Comparison of ENCODE assay signal across 9 mouse cellular contexts in genomic region chr11:116661291-116661947, GRCm38 (mm10). TPM values are rescaled to one million over a fixed set of nuclear protein-coding genes. Genes with fewer than 3 reads are reported as not detected.
DNase-seq lines count a peak whose midpoint lies in the region; ATAC-seq lines count a peak whose summit lies in the region.
"Had no signal": no experiment of that assay in that cellular context is flagged by ENCODE, and none has a peak within 500 bp of the region (broad histone marks: within the 10 kb centered on the region; RNA-seq: fewer than 3 reads in every experiment).

No protein-coding gene starts in this region.

- H3K36me3 ChIP-seq in heart, embryonic 12.5 days: no peaks in the 10 kb centered on the region

- peaks cover 69% of the 10 kb centered on the region for H3K4me1 ChIP-seq in heart, embryonic 12.5 days (replicated peaks)

- no peak overlapping the region for H3K4me3 ChIP-seq in heart, embryonic 12.5 days
- H3K4me3 ChIP-seq: erythroblast, embryonic 14.5 days had no signal

- 23% methylated on average over 13 of the region's 13 CpGs for WGBS in heart, embryonic 12.5 days

- no peak for DNase-seq in heart, adult 18-20 months
- DNase-seq in thymus, postnatal 0 days (ENCODE audit: low spot score): peak; percentile 37
- DNase-seq in thymus, postnatal 36 days: no peak
- peak; percentile 68 to 75 for DNase-seq in layer of hippocampus, postnatal 14 days (ENCODE audit: low spot score in 2 of 2)
- peak; percentile 17 for DNase-seq in thymus, postnatal 25 days
- no peak for DNase-seq in c-Kit-positive CD71-positive TER-119-positive erythroid progenitor cells, embryonic 14.5 days (ENCODE audit: low spot score)
- DNase-seq in lung, postnatal 10 days: no peak

- H3K27me3 ChIP-seq in heart, embryonic 12.5 days (replicated peaks): 0 out of 2 replicates have a peak, but pooled peaks cover 16% of the 10 kb centered on the region

- no peak for ATAC-seq in heart, embryonic 12.5 days (ENCODE audit: insufficient number of reproducible peaks, low FRiP score)

- peak overlapping the region; percentile 50 for H3K9ac ChIP-seq in heart, embryonic 12.5 days

- no peak overlapping the region for H3K27ac ChIP-seq in heart, embryonic 12.5 days (ENCODE audit: poor library complexity, severe bottlenecking)

- H3K9me3 ChIP-seq in heart, embryonic 12.5 days (replicated peaks): no peaks in the 10 kb centered on the region

- no peak overlapping the region; the same call in 1 of the 2 replicates for H3K4me2 ChIP-seq in heart, embryonic 12.5 days

RNA-seq across cellular contexts. Expression of gene Cygb, which starts 7.3 kb away (rescaled TPM):
- 1.3 and 1.4 TPM in 2 replicates for polyA plus RNA-seq in heart, embryonic 12.5 days (2016; fragmentation: Nextera tagmentation; extraction: Ambion mirVana)
- total RNA-seq in heart, adult 18-20 months (2021): 10 to 100 TPM; 31.5 to 38.5 TPM
- 7.9 and 8.1 TPM in 2 replicates for polyA plus RNA-seq in thymus, postnatal 0 days (2015; fragmentation: Nextera tagmentation; extraction: Ambion mirVana)
- 10 to 100 TPM; 48.9 to 52.1 TPM for total RNA-seq in layer of hippocampus, postnatal 14 days (2021)

RNA-seq across cellular contexts. Expression of gene Prcd, which starts 8.1 kb away (rescaled TPM):
- 0.73 TPM in 1 of 2 replicates, not detected in the other for polyA plus RNA-seq in heart, embryonic 12.5 days (2016; fragmentation: Nextera tagmentation; extraction: Ambion mirVana)
- 1 to 10 TPM in 1 of 2 experiments, under 1 TPM in 1; 0.62 to 1.6 TPM for total RNA-seq in heart, adult 18-20 months (2021)
- 0.27 and 0.57 TPM in 2 replicates for polyA plus RNA-seq in thymus, postnatal 0 days (2015; fragmentation: Nextera tagmentation; extraction: Ambion mirVana)
- total RNA-seq in layer of hippocampus, postnatal 14 days (2021): 1 to 10 TPM; 4.6 to 5.0 TPM
- polyA plus RNA-seq: erythroblast, embryonic 14.5 days had no signal

RNA-seq across cellular contexts. Expression of gene Rhbdf2, which starts 34.6 kb away (rescaled TPM):
- 7.5 and 8.1 TPM in 2 replicates for polyA plus RNA-seq in heart, embryonic 12.5 days (2016; fragmentation: Nextera tagmentation; extraction: Ambion mirVana)
- total RNA-seq in heart, adult 18-20 months (2021): 10 to 100 TPM; 10.6 to 11.5 TPM
- polyA plus RNA-seq in thymus, postnatal 0 days (2015; fragmentation: Nextera tagmentation; extraction: Ambion mirVana): 8.8 and 11.2 TPM in 2 replicates
- total RNA-seq in layer of hippocampus, postnatal 14 days (2021): 1 to 10 TPM; 1.6 to 1.7 TPM

Comparison
In these comparisons a context has a peak if more than half of its experiments do, and no peak if none do; other contexts are left out.
1. DNase-seq: peak in thymus, postnatal 0 days (single experiment), layer of hippocampus, postnatal 14 days (2 of 2) and thymus, postnatal 25 days (single experiment); none in heart, adult 18-20 months (0 of 2), thymus, postnatal 36 days (0 of 2), c-Kit-positive CD71-positive TER-119-positive erythroid progenitor cells, embryonic 14.5 days (single experiment) and lung, postnatal 10 days (single experiment).
2. RNA of gene Rhbdf2, which starts 34.6 kb away (total RNA-seq): 10.6 to 11.5 TPM in heart, adult 18-20 months; 1.6 to 1.7 TPM in layer of hippocampus, postnatal 14 days; every median in the first group is over 4 times any median in the second.